Mouse (Mus musculus): Measurements from ENCODE around the gene Chmp4b. TPM values are rescaled to one million over a fixed set of nuclear protein-coding genes. Genes with fewer than 3 reads are reported as not detected.

Chmp4b gene
- polyA plus RNA-seq, 1 experiment from 2014 or later: 27.9 TPM

- H3K4me3 ChIP-seq: no peak overlapping the region
- H3K9ac ChIP-seq (replicated peaks): no peak overlapping the region
- H3K27me3 ChIP-seq: no peaks in the 10 kb centered on the region
- ATAC-seq (ENCODE audit: low FRiP score, low read depth): no peak
- peaks cover 39% of the 10 kb centered on the region for H3K36me3 ChIP-seq
- H3K27ac ChIP-seq (replicated peaks): no peak overlapping the region
- H3K4me1 ChIP-seq: no peaks in the 10 kb centered on the region
- H3K9me3 ChIP-seq: 0 out of 2 replicates have a peak, but pooled peaks cover 4% of the 10 kb centered on the region
- H3K4me2 ChIP-seq (replicated peaks): no peak overlapping the region
Measured at GRCm38 (mm10) chr2:154624137-154624536, 27.4 kb upstream of the Chmp4b start.

GRCm38 (mm10) chr2:154630531-154630930 is 21.0 kb upstream of the Chmp4b start:
- H3K36me3 ChIP-seq: peaks cover 48% of the 10 kb centered on the region
- H3K4me2 ChIP-seq (replicated peaks): no peak overlapping the region
- H3K9ac ChIP-seq (replicated peaks): no peak overlapping the region
- no peaks in the 10 kb centered on the region for H3K4me1 ChIP-seq
- no peak overlapping the region for H3K4me3 ChIP-seq
- no peaks in the 10 kb centered on the region for H3K27me3 ChIP-seq
- no peak for ATAC-seq (ENCODE audit: low FRiP score, low read depth)
- H3K9me3 ChIP-seq: no peaks in the 10 kb centered on the region
- no peak overlapping the region for H3K27ac ChIP-seq (replicated peaks)
- WGBS: 79% methylated on average over 5 of the region's 5 CpGs

- Histone ChIP-seq H3K27me3 (no peaks in the 10 kb centered on the region), H3K4me1 (no peaks in the 10 kb centered on the region), H3K9ac (replicated peaks) (no peak overlapping the region), H3K9me3 (no peaks in the 10 kb centered on the region), H3K4me2 (replicated peaks) (no peak overlapping the region), H3K36me3 (peaks cover 50% of the 10 kb centered on the region), H3K4me3 (no peak overlapping the region), H3K27ac (replicated peaks) (no peak overlapping the region)
- no peak for ATAC-seq (ENCODE audit: low FRiP score, low read depth)
- 94% methylated on average over 16 of the region's 16 CpGs for WGBS
Measured at GRCm38 (mm10) chr2:154632203-154632780, 19.2 kb upstream of the Chmp4b start.

- Histone ChIP-seq H3K4me1 (no peaks in the 10 kb centered on the region), H3K36me3 (peaks cover 56% of the 10 kb centered on the region), H3K27ac (replicated peaks) (no peak overlapping the region), H3K4me3 (no peak overlapping the region), H3K4me2 (replicated peaks) (no peak overlapping the region), H3K9ac (replicated peaks) (no peak overlapping the region), H3K9me3 (0 out of 2 replicates have a peak, but pooled peaks cover 3% of the 10 kb centered on the region), H3K27me3 (no peaks in the 10 kb centered on the region)
- 94% methylated on average over 5 of the region's 5 CpGs for WGBS
- no peak for ATAC-seq (ENCODE audit: low FRiP score, low read depth)
Measured at GRCm38 (mm10) chr2:154633039-154633742, 18.3 kb upstream of the Chmp4b start.

GRCm38 (mm10) chr2:154633876-154634644 is 17.4 kb upstream of the Chmp4b start:
- no peaks in the 10 kb centered on the region for H3K27me3 ChIP-seq
- no peak overlapping the region for H3K9ac ChIP-seq (replicated peaks)
- H3K36me3 ChIP-seq: peaks cover 59% of the 10 kb centered on the region
- no peak overlapping the region for H3K4me3 ChIP-seq
- WGBS: 96% methylated on average over 9 of the region's 9 CpGs
- H3K27ac ChIP-seq (replicated peaks): no peak overlapping the region
- no peak overlapping the region for H3K4me2 ChIP-seq (replicated peaks)
- H3K4me1 ChIP-seq: no peaks in the 10 kb centered on the region
- ATAC-seq (ENCODE audit: low FRiP score, low read depth): no peak
- H3K9me3 ChIP-seq: peaks cover 4% of the 10 kb centered on the region; the same call in 1 of the 2 replicates

GRCm38 (mm10) chr2:154635826-154636225 is 15.7 kb upstream of the Chmp4b start:
- Histone ChIP-seq H3K9me3 (peaks cover 4% of the 10 kb centered on the region; the same call in 1 of the 2 replicates), H3K36me3 (peaks cover 54% of the 10 kb centered on the region), H3K4me1 (no peaks in the 10 kb centered on the region), H3K27me3 (no peaks in the 10 kb centered on the region), H3K9ac (replicated peaks) (no peak overlapping the region), H3K4me2 (replicated peaks) (no peak overlapping the region), H3K27ac (replicated peaks) (no peak overlapping the region), H3K4me3 (no peak overlapping the region)
- ATAC-seq (ENCODE audit: low FRiP score, low read depth): no peak
- 97% methylated on average over 2 of the region's 2 CpGs for WGBS

- Histone ChIP-seq H3K27me3 (no peaks in the 10 kb centered on the region), H3K27ac (replicated peaks) (no peak overlapping the region), H3K4me2 (replicated peaks) (no peak overlapping the region), H3K9me3 (peaks cover 4% of the 10 kb centered on the region; the same call in 1 of the 2 replicates), H3K9ac (replicated peaks) (no peak overlapping the region), H3K36me3 (peaks cover 59% of the 10 kb centered on the region), H3K4me1 (no peaks in the 10 kb centered on the region), H3K4me3 (no peak overlapping the region)
- no peak for ATAC-seq (ENCODE audit: low FRiP score, low read depth)
- 93% methylated on average over 3 of the region's 3 CpGs for WGBS
Measured at GRCm38 (mm10) chr2:154638521-154638920, 13.0 kb upstream of the Chmp4b start.

- Histone ChIP-seq H3K9me3 (peaks cover 4% of the 10 kb centered on the region; the same call in 1 of the 2 replicates), H3K4me1 (no peaks in the 10 kb centered on the region), H3K4me2 (replicated peaks) (no peak overlapping the region), H3K27ac (replicated peaks) (no peak overlapping the region), H3K9ac (replicated peaks) (no peak overlapping the region), H3K4me3 (no peak overlapping the region), H3K27me3 (no peaks in the 10 kb centered on the region), H3K36me3 (peaks cover 61% of the 10 kb centered on the region)
- WGBS: 95% methylated on average over 4 of the region's 4 CpGs
- no peak for ATAC-seq (ENCODE audit: low FRiP score, low read depth)
Measured at GRCm38 (mm10) chr2:154639115-154639514, 12.4 kb upstream of the Chmp4b start.

GRCm38 (mm10) chr2:154641176-154641575 is 10.3 kb upstream of the Chmp4b start:
- H3K36me3 ChIP-seq: peaks cover 59% of the 10 kb centered on the region

GRCm38 (mm10) chr2:154642005-154642459 is 9.5 kb upstream of the Chmp4b start:
- 97% methylated on average over 9 of the region's 9 CpGs for WGBS
- Histone ChIP-seq H3K27ac (replicated peaks) (no peak overlapping the region), H3K9me3 (peaks cover 4% of the 10 kb centered on the region; the same call in 1 of the 2 replicates), H3K36me3 (peaks cover 59% of the 10 kb centered on the region), H3K27me3 (no peaks in the 10 kb centered on the region), H3K4me1 (no peaks in the 10 kb centered on the region), H3K4me3 (no peak overlapping the region), H3K4me2 (replicated peaks) (no peak overlapping the region), H3K9ac (replicated peaks) (no peak overlapping the region)
- ATAC-seq (ENCODE audit: low FRiP score, low read depth): no peak

More at GRCm38 (mm10) chr2:154641176-154641575, 10.3 kb upstream of the Chmp4b start:
- 80% methylated on average over 8 of the region's 8 CpGs for WGBS
- no peak overlapping the region for H3K9ac ChIP-seq (replicated peaks)
- H3K4me3 ChIP-seq: no peak overlapping the region
- ATAC-seq (ENCODE audit: low FRiP score, low read depth): no peak
- H3K4me2 ChIP-seq (replicated peaks): no peak overlapping the region
- H3K27ac ChIP-seq (replicated peaks): no peak overlapping the region
- no peaks in the 10 kb centered on the region for H3K27me3 ChIP-seq
- peaks cover 4% of the 10 kb centered on the region; the same call in 1 of the 2 replicates for H3K9me3 ChIP-seq
- no peaks in the 10 kb centered on the region for H3K4me1 ChIP-seq

GRCm38 (mm10) chr2:154642712-154643385 is 8.7 kb upstream of the Chmp4b start:
- no peak overlapping the region for H3K4me2 ChIP-seq (replicated peaks)
- no peaks in the 10 kb centered on the region for H3K27me3 ChIP-seq
- H3K4me1 ChIP-seq: no peaks in the 10 kb centered on the region
- peaks cover 4% of the 10 kb centered on the region; the same call in 1 of the 2 replicates for H3K9me3 ChIP-seq
- no peak for ATAC-seq (ENCODE audit: low FRiP score, low read depth)
- H3K9ac ChIP-seq (replicated peaks): no peak overlapping the region
- H3K27ac ChIP-seq (replicated peaks): no peak overlapping the region
- no peak overlapping the region for H3K4me3 ChIP-seq
- H3K36me3 ChIP-seq: peaks cover 56% of the 10 kb centered on the region
- 91% methylated on average over 6 of the region's 6 CpGs for WGBS

All from midbrain, embryonic 12.5 days (tissue).